ENCODE assay signal across 31 mouse cellular contexts in the genomic region with DNA sequence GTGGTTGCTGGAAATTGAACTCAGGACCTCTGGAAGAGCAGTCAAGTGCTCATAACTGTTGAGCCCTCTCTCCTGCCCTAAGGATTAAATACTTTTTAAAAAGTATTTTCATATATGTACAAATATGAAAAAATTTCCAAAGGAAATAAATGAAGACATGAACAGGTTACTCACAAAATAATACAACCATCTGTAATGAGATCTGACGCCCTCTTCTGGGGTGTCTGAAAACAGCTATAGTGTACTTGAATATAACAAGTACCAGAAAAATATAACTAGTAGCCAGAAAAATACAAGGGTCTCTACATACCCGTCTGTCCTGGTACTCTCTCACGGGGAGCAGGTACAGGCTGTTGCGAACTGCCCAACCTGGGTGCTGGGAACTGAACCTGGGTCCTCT. TPM values are rescaled to one million over a fixed set of nuclear protein-coding genes. Genes with fewer than 3 reads are reported as not detected.
"Had no signal": no experiment of that assay in that cellular context is flagged by ENCODE, and none has a peak within 500 bp of the region (broad histone marks: within the 10 kb centered on the region; RNA-seq: fewer than 3 reads in every experiment).

No protein-coding gene starts in this region.

- H3K4me1 ChIP-seq: limb, embryonic 13.5 days; midbrain, embryonic 13.5 days; neural tube, embryonic 13.5 days had no signal

- H3K9me3 ChIP-seq: limb, embryonic 10.5 days; limb, embryonic 13.5 days; liver, embryonic 12.5 days; liver, embryonic 15.5 days; lung, embryonic 15.5 days; megakaryocyte, embryonic 14.5 days; midbrain, embryonic 10.5 days; midbrain, embryonic 13.5 days; neural tube, embryonic 13.5 days had no signal

- H3K27me3 ChIP-seq: limb, embryonic 13.5 days; liver, embryonic 12.5 days; liver, embryonic 15.5 days; lung, embryonic 15.5 days; megakaryocyte, embryonic 14.5 days; midbrain, embryonic 13.5 days; neural tube, embryonic 13.5 days had no signal

- H3K4me3 ChIP-seq: limb, embryonic 10.5 days; limb, embryonic 13.5 days; liver, embryonic 12.5 days; liver, embryonic 15.5 days; lung, embryonic 15.5 days; megakaryocyte, embryonic 14.5 days; midbrain, embryonic 10.5 days; midbrain, embryonic 13.5 days; myocyte; neural tube, embryonic 13.5 days had no signal

- ATAC-seq: liver, embryonic 12.5 days; midbrain, embryonic 13.5 days; midbrain, embryonic 16.5 days had no signal

- H3K9ac ChIP-seq: limb, embryonic 13.5 days; liver, embryonic 12.5 days; liver, embryonic 15.5 days; lung, embryonic 15.5 days; midbrain, embryonic 13.5 days; neural tube, embryonic 13.5 days had no signal

- H3K4me2 ChIP-seq: limb, embryonic 13.5 days; liver, embryonic 12.5 days; liver, embryonic 15.5 days; lung, embryonic 15.5 days; midbrain, embryonic 13.5 days; neural tube, embryonic 13.5 days had no signal

- DNase-seq: kidney, adult 2 months; kidney, postnatal 25 days; layer of hippocampus, adult 9-11 months; liver; lung, adult 18-20 months; lung, postnatal 10 days; lung, postnatal 36 days; retina, postnatal 1 day; thymus, adult 18-20 months; thymus, postnatal 14 days had no signal

- H3K27ac ChIP-seq: kidney, postnatal 0 days; limb, embryonic 10.5 days; limb, embryonic 13.5 days; liver, embryonic 12.5 days; liver, embryonic 15.5 days; lung, embryonic 15.5 days; midbrain, embryonic 10.5 days; midbrain, embryonic 13.5 days; neural tube, embryonic 13.5 days had no signal

RNA-seq across cellular contexts. Expression of gene Gm16181, which starts 4.0 kb away (rescaled TPM):
- total RNA-seq: layer of hippocampus, adult 18-20 months; layer of hippocampus, postnatal 25 days; left cerebral cortex, adult 18-20 months; left cerebral cortex, postnatal 25 days; neutrophil, adult 5-6 weeks had no signal
- polyA plus RNA-seq: kidney, adult 2 months; small intestine, adult 2 months; testis, adult 2 months had no signal

RNA-seq across cellular contexts. Expression of gene Lta, which starts 19.5 kb away (rescaled TPM):
- total RNA-seq: monocyte, adult 5-6 weeks had no signal
- polyA plus RNA-seq: kidney, embryonic 14.5 days; kidney, postnatal 0 days; limb, embryonic 10.5 days; limb, embryonic 13.5 days; liver, embryonic 12.5 days; midbrain, embryonic 10.5 days had no signal
